Mouse (Mus musculus) liver, embryonic 12.5 days (tissue): Measurements from ENCODE around the gene Mfsd10. TPM values are rescaled to one million over a fixed set of nuclear protein-coding genes. Genes with fewer than 3 reads are reported as not detected.
"Not testable (repeated sequence)": the region's sequence is repeated elsewhere in the genome, so short reads cannot be mapped to it uniquely, and the experiment has no call there.

Experiments
- ATAC-seq: fragments of 200-750 bp; cut with Nextera tagmentation; 2 replicates; pipeline ENCODE4 v1.8.0; 2017; ENCODE audit warnings: moderate number of reproducible peaks, mild to moderate bottlenecking, moderate library complexity
- H3K27ac ChIP-seq: fragments of 300-500 bp; sonication (generic); 2 replicates; pipeline ENCODE4 v1.5.1; 2016; ENCODE audit warnings: mild to moderate bottlenecking
- H3K27me3 ChIP-seq: fragments of 300-500 bp; sonication (generic); replicated peaks from 2 replicates; pipeline ENCODE4 v1.6.1; 2016; ENCODE audit warnings: mild to moderate bottlenecking, moderate library complexity
- H3K36me3 ChIP-seq: fragments of 300-500 bp; sonication (generic); 2 replicates; pipeline ENCODE4 v1.6.1; 2016; ENCODE audit warnings: mild to moderate bottlenecking, moderate library complexity
- H3K4me1 ChIP-seq: fragments of 300-500 bp; sonication (generic); 2 replicates; pipeline ENCODE4 v1.6.1; 2016
- H3K4me2 ChIP-seq: fragments of 300-500 bp; sonication (generic); 2 replicates; pipeline ENCODE4 v1.6.1; 2016; ENCODE audit warnings: mild to moderate bottlenecking, moderate library complexity
- H3K4me3 ChIP-seq: fragments of 300-500 bp; sonication (generic); 2 replicates; pipeline ENCODE4 v1.5.1; 2016; ENCODE audit warnings: mild to moderate bottlenecking, moderate library complexity
- H3K9ac ChIP-seq: fragments of 300-500 bp; sonication (generic); 2 replicates; pipeline ENCODE4 v1.6.1; 2016; ENCODE audit warnings: mild to moderate bottlenecking, moderate library complexity
- H3K9me3 ChIP-seq: fragments of 300-500 bp; sonication (generic); replicated peaks from 2 replicates; pipeline ENCODE4 v1.6.1; 2016; ENCODE audit warnings: mild to moderate bottlenecking, moderate library complexity
- WGBS: fragments of 180-500 bp; shearing (Covaris S2); methylation state at CpG from one replicate; pipeline ENCODE4 v1.1.7; 2016; ENCODE audit not compliant: insufficient replicate concordance; 5-methylcytosine and 5-hydroxymethylcytosine counted together
- polyA plus RNA-seq: library from polyadenylated mRNA; unstranded; fragments of >200 nt; fragmentation: Nextera tagmentation; extraction: Ambion mirVana; gene quantifications from 2 replicates; pipeline ENCODE4 v1.2.1, GENCODE M21; 2016

Gene Mfsd10
- polyA plus RNA-seq, 1 experiment from 2014 or later: 77.4 TPM

- no peak overlapping the region for H3K27ac ChIP-seq
- 84% methylated on average over 6 of the region's 6 CpGs for WGBS
- H3K9ac ChIP-seq: no peak overlapping the region
- peaks cover 43% of the 10 kb centered on the region for H3K4me1 ChIP-seq
- no peaks in the 10 kb centered on the region for H3K27me3 ChIP-seq
- no peak for ATAC-seq
- no peak overlapping the region for H3K4me3 ChIP-seq
- H3K4me2 ChIP-seq: no peak overlapping the region
- no peaks in the 10 kb centered on the region for H3K9me3 ChIP-seq
- peaks cover 53% of the 10 kb centered on the region for H3K36me3 ChIP-seq
Measured at GRCm38 (mm10) chr5:34592666-34593065, 44.3 kb downstream of the Mfsd10 start.

- WGBS: 89% methylated on average over 5 of the region's 5 CpGs
- peaks cover 48% of the 10 kb centered on the region for H3K36me3 ChIP-seq
Measured at GRCm38 (mm10) chr5:34592224-34592623, 44.8 kb downstream of the Mfsd10 start.

DNA sequence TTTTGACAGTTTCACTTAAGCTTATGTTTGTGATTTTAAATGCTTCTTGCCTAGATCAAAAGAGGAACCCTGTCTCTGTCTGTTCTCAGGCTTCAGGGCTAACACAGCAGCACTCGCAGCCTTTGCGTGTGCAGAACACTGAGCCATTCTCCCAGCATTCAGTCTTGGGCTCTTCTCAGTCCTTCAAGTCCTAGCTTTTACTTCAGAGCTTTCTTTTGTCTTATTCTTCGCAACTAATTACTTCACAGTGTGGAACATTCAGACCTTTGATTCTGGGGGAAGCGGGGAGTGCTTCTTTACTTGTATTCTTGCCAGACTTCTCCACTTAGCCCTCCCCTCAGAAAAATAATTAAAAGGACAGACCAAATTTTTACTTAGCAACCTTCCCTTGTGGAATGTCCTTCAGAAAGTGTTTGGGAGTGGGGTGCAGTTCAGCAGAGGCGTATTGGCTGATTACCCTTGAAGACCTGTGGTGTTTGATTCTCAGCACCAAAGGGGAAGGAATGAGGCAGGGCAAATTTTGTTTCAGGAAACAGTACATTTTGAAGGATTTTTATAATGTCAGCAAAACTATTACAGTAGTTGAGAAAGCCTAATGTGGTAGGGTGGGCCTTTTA, 45.5 kb downstream of the Mfsd10 start:
- H3K4me1 ChIP-seq: peaks cover 50% of the 10 kb centered on the region
- H3K4me3 ChIP-seq: no peak overlapping the region
- WGBS: 90% methylated on average over 5 of the region's 5 CpGs
- H3K36me3 ChIP-seq: peaks cover 41% of the 10 kb centered on the region
- H3K4me2 ChIP-seq: no peak overlapping the region
- H3K9me3 ChIP-seq: no peaks in the 10 kb centered on the region
- H3K27me3 ChIP-seq: no peaks in the 10 kb centered on the region
- no peak for ATAC-seq
- no peak overlapping the region for H3K9ac ChIP-seq
- H3K27ac ChIP-seq: 0 out of 2 replicates have a peak overlapping the region, but pooled peaks have one; percentile 10

More at GRCm38 (mm10) chr5:34592224-34592623, 44.8 kb downstream of the Mfsd10 start:
- ATAC-seq, H3K27ac ChIP-seq, H3K4me3 ChIP-seq, H3K9ac ChIP-seq, H3K9me3 ChIP-seq, H3K4me2 ChIP-seq, H3K27me3 ChIP-seq: not testable (repeated sequence)
- peaks cover 47% of the 10 kb centered on the region for H3K4me1 ChIP-seq

GRCm38 (mm10) chr5:34590702-34591101, 46.3 kb downstream of the Mfsd10 start:
- Histone ChIP-seq H3K4me3 (no peak overlapping the region), H3K4me2 (no peak overlapping the region), H3K36me3 (peaks cover 43% of the 10 kb centered on the region), H3K27me3 (no peaks in the 10 kb centered on the region), H3K27ac (no peak overlapping the region), H3K4me1 (peaks cover 58% of the 10 kb centered on the region), H3K9me3 (no peaks in the 10 kb centered on the region), H3K9ac (no peak overlapping the region)
- 85% methylated on average over 4 of the region's 4 CpGs for WGBS
- ATAC-seq: no peak

- H3K27ac ChIP-seq: no peak overlapping the region
- 70% methylated on average over 5 of the region's 5 CpGs for WGBS
Measured at GRCm38 (mm10) chr5:34590059-34590458, 47.0 kb downstream of the Mfsd10 start.

DNA sequence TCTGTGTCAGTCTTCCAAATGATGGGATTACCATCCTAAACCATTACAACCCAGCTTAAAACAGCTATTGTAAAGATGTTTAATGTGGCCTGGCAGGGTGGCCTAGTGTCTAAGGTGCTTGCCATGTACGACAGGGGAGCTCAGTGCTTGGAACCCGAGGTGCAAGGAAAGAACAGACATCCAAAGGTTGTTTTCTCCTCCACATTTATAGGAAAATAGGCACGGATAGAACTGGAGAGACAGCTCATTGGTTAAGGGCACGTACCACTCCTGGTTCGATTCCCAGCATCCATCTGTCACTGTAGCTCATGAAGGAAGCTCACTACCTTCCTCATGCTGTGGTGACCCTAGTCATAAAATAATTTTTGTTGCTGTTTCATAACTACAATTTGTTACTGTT, 49.1 kb downstream of the Mfsd10 start:
- no peak overlapping the region for H3K4me3 ChIP-seq
- no peaks in the 10 kb centered on the region for H3K9me3 ChIP-seq
- H3K36me3 ChIP-seq: peaks cover 40% of the 10 kb centered on the region
- H3K27me3 ChIP-seq: no peaks in the 10 kb centered on the region
- 86% methylated on average over 5 of the region's 5 CpGs for WGBS
- H3K27ac ChIP-seq: no peak overlapping the region
- H3K4me1 ChIP-seq: peaks cover 75% of the 10 kb centered on the region
- no peak overlapping the region for H3K9ac ChIP-seq
- no peak for ATAC-seq
- no peak overlapping the region for H3K4me2 ChIP-seq

More at GRCm38 (mm10) chr5:34590059-34590458, 47.0 kb downstream of the Mfsd10 start:
- H3K4me3 ChIP-seq: no peak overlapping the region
- no peak for ATAC-seq
- no peak overlapping the region for H3K9ac ChIP-seq
- no peaks in the 10 kb centered on the region for H3K9me3 ChIP-seq
- peaks cover 44% of the 10 kb centered on the region for H3K36me3 ChIP-seq
- H3K4me2 ChIP-seq: no peak overlapping the region
- peaks cover 63% of the 10 kb centered on the region for H3K4me1 ChIP-seq
- H3K27me3 ChIP-seq: no peaks in the 10 kb centered on the region

GRCm38 (mm10) chr5:34585216-34585615, 51.8 kb downstream of the Mfsd10 start:
- peak overlapping the region; percentile 3; the same call in 1 of the 2 replicates for H3K27ac ChIP-seq
- peaks cover 36% of the 10 kb centered on the region for H3K36me3 ChIP-seq
- no peak overlapping the region for H3K9ac ChIP-seq
- H3K4me2 ChIP-seq: no peak overlapping the region
- WGBS: 75% methylated on average over 5 of the region's 5 CpGs
- no peak for ATAC-seq
- peaks cover 90% of the 10 kb centered on the region for H3K4me1 ChIP-seq
- no peak overlapping the region for H3K4me3 ChIP-seq
- H3K27me3 ChIP-seq: no peaks in the 10 kb centered on the region
- no peaks in the 10 kb centered on the region for H3K9me3 ChIP-seq

Other genes with a start within 250 kb of the Mfsd10 start
- gene Tnip2, start 123.2 kb downstream of the Mfsd10 start, polyA plus RNA-seq: 7.4 and 10.9 TPM in 2 replicates
- gene Sh3bp2, start 111.4 kb downstream of the Mfsd10 start, polyA plus RNA-seq: 4.0 and 5.0 TPM in 2 replicates
- 164 and 166 TPM in 2 replicates for gene Add1, start 63.5 kb downstream of the Mfsd10 start, polyA plus RNA-seq
- 26.4 and 27.9 TPM in 2 replicates for gene Nop14, start 22.9 kb upstream of the Mfsd10 start, polyA plus RNA-seq
- gene Grk4, start 23.2 kb upstream of the Mfsd10 start, polyA plus RNA-seq: 1.2 and 1.4 TPM in 2 replicates
- gene Htt, start 124.5 kb upstream of the Mfsd10 start, polyA plus RNA-seq: 12.2 and 13.2 TPM in 2 replicates